Mouse (Mus musculus): ENCODE measurements at regions not wholly inside any gene's neighbourhood (a gene's known extent, or its start where the extent isn't known, plus 50 kb on each side); places are given as distances from the start of the nearest gene placed in this dataset.

GRCm38 (mm10) chr10:99959279-99959678 is 56.2 kb upstream of the Kitl start:
- DNase-seq (ENCODE audit: low spot score in 2 of 2): no peak

DNA sequence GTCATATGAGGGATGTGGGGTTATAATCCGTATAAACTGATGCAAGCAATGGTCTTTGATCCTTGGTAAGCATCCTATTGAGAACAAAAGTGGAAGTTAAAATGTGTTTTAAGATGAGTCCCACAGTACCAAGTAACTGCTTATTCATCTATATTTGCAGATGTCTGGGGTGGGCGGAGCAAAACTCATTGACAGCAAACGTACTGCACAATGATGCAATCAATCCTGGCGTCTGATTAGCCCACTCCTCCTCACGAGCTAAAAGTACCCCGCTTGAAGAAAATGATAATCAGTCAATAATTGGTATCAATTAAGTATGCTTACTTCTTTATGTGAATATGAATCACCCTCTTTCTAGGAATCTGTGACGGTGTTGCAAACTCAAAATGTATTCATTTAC is 62.9 kb upstream of the Kitl start:
- DNase-seq (ENCODE audit: low spot score in 2 of 2): no peak

- DNase-seq (ENCODE audit: low spot score in 2 of 2): peak; percentile 22 to 66
Observed at GRCm38 (mm10) chr10:99951718-99952117, 63.7 kb upstream of the Kitl start.

- DNase-seq (ENCODE audit: low spot score in 2 of 2): no peak
Observed at GRCm38 (mm10) chr10:99951316-99951715, 64.1 kb upstream of the Kitl start.

DNA sequence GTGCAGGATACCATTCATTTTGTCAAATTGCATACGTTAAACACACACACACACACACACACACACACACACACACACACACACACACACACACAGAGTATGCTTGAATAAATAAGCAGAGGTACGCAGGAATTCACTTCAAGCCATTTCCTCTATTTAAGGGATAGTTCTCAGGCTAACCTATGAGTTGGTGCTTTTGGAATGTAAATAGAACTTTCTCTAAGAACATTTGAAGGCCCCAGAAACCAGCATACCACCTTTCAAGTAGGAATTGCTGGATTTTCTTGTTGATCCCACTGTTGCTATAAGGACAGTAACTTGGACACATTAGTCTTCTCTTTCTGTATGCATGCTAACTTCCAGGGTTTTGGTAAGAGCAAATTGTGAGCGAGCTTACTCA is 66.7 kb upstream of the Kitl start:
- no peak for DNase-seq (ENCODE audit: low spot score in 2 of 2)

DNA sequence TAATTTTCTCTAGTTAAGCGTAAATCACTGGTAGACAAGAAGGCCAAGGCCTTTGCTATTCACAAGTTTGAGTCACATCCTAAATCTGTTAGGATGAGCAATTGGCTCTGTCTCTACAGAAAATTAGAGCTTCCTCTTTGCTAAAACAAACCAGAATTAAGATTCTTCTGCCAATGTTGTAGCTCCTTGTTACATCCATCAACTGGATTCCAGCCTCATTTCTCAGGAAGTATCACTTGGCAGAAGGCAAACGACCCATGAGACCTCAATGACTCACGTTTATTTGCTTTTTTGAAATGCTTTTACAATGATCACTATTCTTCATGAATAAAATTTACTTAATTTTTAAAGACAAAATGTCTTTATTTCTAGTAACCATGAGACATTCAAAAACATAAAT is 70.0 kb upstream of the Kitl start:
- peak; percentile 17 to 30 for DNase-seq (ENCODE audit: low spot score in 2 of 2)

GRCm38 (mm10) chr10:99941665-99942064 is 73.8 kb upstream of the Kitl start:
- peak; percentile 6 to 33 for DNase-seq (ENCODE audit: low spot score in 2 of 2)

DNA sequence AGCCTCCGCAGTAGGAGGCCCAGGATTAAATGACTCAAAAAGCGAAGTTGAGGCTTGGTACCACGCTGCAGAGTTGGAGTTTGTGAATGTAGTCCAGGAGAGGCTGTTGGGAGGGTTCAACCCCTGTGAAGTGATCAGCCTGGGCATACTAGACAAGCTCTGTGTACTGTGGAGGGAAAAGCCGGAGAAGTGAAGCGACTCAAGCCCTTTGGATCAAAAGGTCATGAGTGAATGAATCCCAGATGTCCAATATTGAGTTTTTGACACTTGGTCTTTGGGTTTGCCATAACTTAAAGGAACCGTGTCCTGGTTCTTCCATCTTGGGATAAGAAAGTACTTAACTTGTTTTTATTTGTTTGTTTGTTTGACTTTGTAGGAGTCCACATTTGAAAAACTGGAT is 76.5 kb upstream of the Kitl start:
- DNase-seq (ENCODE audit: low spot score in 2 of 2): no peak

DNA sequence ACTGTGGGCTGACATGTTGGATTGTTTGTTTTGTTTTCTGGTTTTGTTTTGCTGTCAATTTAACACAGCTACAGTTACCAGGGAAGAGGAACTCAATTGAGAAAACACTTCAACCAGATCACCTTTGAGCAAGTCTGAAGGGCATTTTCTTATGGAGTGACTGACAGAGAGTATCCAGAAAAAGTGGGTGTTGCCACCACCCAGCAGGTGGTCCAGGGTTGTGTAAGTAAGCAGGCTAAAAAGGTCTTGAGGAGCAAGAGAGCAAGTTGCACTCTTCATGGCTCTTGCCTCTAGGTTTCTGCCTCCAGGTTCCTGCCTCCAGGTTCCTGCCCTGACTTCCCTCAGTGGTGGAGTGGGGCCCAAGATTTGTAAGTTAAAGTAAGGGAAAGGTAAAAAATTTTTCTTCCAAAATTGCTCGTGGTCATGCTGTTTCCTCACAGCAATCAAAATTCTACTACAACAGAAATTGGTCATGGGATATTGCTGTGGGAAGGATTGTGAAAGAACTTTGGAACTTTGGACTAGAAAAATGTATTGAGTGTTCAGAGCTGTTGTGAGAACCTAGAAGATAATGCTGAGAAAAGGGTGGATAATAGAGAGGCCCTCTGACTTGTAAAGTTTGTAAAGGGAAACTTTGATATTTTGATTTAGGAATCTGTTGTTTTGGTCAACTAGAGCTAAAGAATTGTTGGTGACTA is 77.4 kb upstream of the Kitl start:
- DNase-seq (ENCODE audit: low spot score in 2 of 2): no peak

GRCm38 (mm10) chr10:99929191-99929590 is 86.2 kb upstream of the Kitl start:
- DNase-seq (ENCODE audit: low spot score in 2 of 2): no peak

- no peak for DNase-seq (ENCODE audit: low spot score in 2 of 2)
Observed at GRCm38 (mm10) chr10:99927913-99928312, 87.5 kb upstream of the Kitl start.

DNA sequence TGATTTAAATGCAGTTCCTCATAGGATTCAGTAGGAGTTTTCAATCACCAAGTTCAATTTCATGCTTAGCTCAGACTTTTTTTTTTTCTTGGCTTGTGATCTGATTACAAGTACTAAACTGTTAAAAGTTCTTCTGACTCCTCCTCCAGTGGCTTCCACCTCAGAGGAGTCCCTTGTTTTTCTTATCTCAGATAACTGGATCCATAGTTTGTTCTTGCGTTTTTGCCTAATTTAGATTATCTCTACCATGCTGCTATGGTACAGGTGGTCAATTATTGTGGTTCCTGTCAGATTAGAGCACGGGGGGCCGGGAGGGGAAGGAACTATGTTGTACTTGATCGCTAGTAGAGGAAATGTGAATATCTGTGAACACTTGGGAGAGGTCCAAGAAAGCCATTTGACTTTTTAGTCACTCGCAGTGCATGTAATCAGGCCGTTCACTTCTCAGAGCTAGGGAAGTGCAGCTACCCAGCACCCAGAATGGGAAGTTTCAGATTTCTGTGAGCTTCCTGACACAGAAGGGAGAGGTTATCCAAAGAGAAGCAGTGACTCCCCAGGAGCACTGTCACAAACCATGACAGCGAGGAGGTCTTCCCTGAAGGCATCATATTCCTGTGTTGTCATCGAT is 89.0 kb upstream of the Kitl start:
- peak in 1 of 2 experiments; percentile 21 for DNase-seq (ENCODE audit: low spot score in 2 of 2)

DNA sequence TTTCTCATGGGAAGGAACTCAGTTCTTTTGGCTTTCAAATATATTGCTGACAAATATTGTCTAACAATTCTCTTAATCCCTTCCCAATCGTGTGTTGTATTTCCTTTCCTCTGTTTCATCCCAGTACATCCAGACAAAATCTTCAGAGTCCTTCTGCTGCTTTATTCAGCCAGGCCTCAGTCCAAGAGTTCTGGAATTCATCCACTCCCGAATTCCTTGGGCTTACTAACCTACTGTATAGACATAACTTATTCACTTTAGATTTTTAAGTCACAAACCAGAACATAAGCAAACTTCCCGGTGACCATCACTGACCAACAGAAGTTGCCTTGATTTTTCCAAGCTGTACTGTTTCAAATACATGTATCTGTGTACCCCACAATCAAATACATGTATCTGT is 90.9 kb upstream of the Kitl start:
- DNase-seq (ENCODE audit: low spot score in 2 of 2): no peak

DNA sequence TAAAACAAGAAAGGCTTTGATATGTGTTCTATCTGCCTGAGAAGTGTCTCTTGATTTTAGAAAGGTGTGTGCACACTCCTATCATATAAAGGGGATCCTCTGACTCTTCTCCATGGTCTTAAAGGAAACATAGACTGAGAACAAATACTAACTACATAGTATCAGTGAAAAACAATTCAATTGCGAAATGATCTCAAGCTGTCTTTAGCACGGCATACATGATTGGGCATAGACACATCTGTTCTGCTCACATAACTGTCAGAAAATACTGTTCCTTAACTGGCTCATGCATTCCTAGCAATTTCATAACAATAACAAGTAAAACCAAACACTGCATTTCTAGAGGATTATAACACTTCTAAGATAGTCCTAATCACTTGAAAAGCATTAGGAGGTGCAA is 95.5 kb upstream of the Kitl start:
- no peak for DNase-seq (ENCODE audit: low spot score in 2 of 2)

- DNase-seq (ENCODE audit: low spot score in 2 of 2): no peak
Observed at GRCm38 (mm10) chr10:99918567-99919320, 96.7 kb upstream of the Kitl start.

DNA sequence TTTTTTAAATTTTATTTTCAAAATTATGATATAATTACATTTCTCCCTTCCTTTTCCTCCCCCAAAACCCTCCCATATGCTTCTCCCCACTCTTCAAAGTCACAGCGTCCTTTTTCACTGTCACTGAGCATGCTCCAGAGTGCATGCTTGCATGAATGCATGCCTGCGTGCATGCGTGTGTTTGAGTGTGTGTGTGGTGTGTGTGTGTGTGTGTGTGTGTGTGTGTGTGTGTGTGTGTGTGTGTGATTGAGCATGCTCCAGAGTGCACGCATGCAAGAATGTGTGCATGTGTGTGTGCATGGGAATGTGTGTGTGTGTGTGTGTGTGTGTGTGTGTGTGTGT is 101.6 kb upstream of the Kitl start:
- DNase-seq (ENCODE audit: low spot score in 2 of 2): no peak

DNA sequence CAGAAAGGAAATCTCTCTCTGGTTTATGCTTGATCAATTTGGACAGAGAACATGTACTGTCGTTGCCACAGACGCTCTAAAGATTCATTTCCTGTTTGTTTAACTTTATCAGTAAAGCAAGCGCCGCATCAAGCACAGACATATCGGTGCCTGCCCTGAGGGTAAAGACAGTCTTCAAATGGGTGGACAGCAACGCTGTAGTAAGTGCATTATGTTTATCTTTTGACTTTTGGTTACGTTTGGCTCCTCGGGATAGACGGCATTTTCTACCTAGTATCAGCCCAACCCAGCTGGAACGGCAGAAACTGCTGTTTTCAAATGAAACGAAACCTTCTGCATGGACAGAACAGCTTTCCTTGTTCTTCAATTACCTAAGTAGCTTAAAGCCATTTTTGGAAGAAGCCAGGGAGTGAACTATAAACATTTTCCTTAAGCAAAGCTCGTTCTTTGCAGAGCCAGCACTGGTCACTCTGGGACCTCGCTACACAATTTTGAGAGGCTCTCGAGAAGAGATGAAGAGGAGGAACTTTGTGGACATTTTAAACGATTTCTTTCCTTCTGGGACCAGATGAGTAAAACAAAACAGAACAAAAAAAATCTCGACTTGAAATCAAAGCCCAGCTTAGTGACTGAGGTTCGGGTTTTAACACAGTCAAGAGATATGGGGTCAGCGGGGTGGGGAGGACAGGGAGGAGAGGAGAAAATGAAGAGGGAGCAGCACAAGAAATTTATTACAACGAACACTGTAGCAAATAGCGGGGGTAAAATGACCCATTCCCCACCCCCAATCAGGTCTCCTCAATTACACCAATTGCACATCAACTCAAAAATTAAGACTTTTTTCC is 102.2 kb upstream of the Kitl start:
- peak in 1 of 2 experiments; percentile 10 for DNase-seq (ENCODE audit: low spot score in 2 of 2)

GRCm38 (mm10) chr10:99910011-99910723 is 105.3 kb upstream of the Kitl start:
- no peak for DNase-seq (ENCODE audit: low spot score in 2 of 2)

DNA sequence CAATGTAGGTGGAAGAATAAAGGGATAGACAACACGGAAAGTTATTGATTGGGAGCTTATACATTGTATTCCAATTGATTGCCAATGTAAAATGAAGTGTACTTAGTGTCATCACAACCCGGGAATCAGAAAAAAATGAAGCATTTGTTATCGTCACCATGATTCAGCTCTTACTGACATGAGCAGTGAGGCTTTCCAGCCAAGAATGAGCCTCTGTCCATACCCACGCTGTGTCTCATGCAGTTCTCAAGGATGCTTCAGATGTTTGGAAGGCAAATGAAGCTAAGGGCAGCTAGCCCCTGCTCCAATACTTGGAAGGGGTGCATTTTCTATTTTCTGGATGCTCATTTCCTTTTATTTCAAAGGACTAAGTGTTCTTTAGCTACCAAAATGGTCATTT is 107.4 kb upstream of the Kitl start:
- DNase-seq (ENCODE audit: low spot score in 2 of 2): no peak

- DNase-seq (ENCODE audit: low spot score in 2 of 2): no peak
Observed at GRCm38 (mm10) chr10:99906778-99907435, 108.5 kb upstream of the Kitl start.

Measured in heart, adult 9 months (tissue).